Mouse (Mus musculus): ENCODE measurements around the gene Vps51.

DNA sequence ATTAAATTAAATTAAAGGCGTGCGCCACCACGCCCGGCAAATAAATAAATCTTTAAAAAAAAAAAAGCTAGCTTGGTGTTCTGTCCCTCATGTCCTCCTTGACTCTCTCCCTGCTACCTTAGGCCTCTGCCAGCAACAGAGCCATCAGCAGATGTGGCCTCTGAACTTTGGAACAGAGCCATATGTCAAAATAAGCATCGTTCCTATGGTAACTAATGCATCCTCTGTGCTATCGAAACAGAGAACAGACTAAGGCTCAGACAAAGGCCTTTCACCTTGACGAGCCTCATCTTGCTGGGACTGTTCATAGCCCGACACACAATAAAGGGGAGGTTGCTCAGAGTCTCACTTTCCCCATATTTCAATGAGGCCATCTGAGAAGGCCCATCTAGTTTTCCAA is 46.3 kb upstream of the Vps51 start:
- TF ChIP-seq CTCF (IDR thresholded peaks at IDR 0.05; ENCODE audit: borderline replicate concordance, extremely low read depth, insufficient read depth, insufficient read length), result no peak
- TF ChIP-seq POLR2A (IDR thresholded peaks at IDR 0.05; ENCODE audit: borderline replicate concordance, extremely low read depth, insufficient read depth, insufficient read length, poor library complexity, severe bottlenecking), result no peak
